Mouse (Mus musculus) embryonic fibroblast, embryonic 13.5 days (primary cell): ENCODE measurements around the gene Ppp1r13l. TPM values are rescaled to one million over a fixed set of nuclear protein-coding genes. Genes with fewer than 3 reads are reported as not detected.
A peak's percentile ranks its signal among the peaks of the same experiment; 100 is the strongest.

ENCODE experiments used
- H3K27ac ChIP-seq: 2 replicates; pipeline ENCODE4 v1.5.1; 2012; ENCODE audit warnings: low read length, control low read depth, inconsistent platforms; ENCODE audit not compliant: insufficient read depth
- H3K4me1 ChIP-seq: 2 replicates; pipeline ENCODE4 v1.6.1; 2011; ENCODE audit warnings: low read length; ENCODE audit not compliant: control insufficient read depth, insufficient read depth
- H3K4me3 ChIP-seq: 2 replicates; pipeline ENCODE4 v1.5.1; 2011; ENCODE audit warnings: mild to moderate bottlenecking, control low read depth, low read length; ENCODE audit not compliant: insufficient read depth
- CTCF ChIP-seq: IDR thresholded peaks from 2 replicates; pipeline ENCODE4 v1.5.1; 2011; ENCODE audit warnings: mild to moderate bottlenecking, control low read depth, low read length, moderate library complexity, borderline replicate concordance; ENCODE audit not compliant: insufficient read depth
- POLR2A ChIP-seq: IDR thresholded peaks from 2 replicates; pipeline ENCODE4 v1.6.1; 2011; ENCODE audit warnings: low read depth, mild to moderate bottlenecking, control low read depth, low read length, moderate library complexity
- polyA plus RNA-seq: library from polyadenylated mRNA; stranded (reverse); fragments of >200 nt; gene quantifications from 2 replicates; pipeline ENCODE4 v1.2.4, GENCODE M21; 2011; ENCODE audit warnings: low read depth; ENCODE audit not compliant: missing spikeins, insufficient read length

Ppp1r13l gene
- 11.0 and 12.5 TPM in 2 replicates for polyA plus RNA-seq

- peak within 1 kb of the TSS; percentile 90 for H3K27ac ChIP-seq
- peak within 1 kb of the TSS; percentile 52 for H3K4me3 ChIP-seq
- H3K4me1 ChIP-seq, result peaks cover 2% of the 10 kb centered on the region
- peak; percentile 77 for TF ChIP-seq POLR2A
- no peak for TF ChIP-seq CTCF
Observed at GRCm38 (mm10) chr7:19359299-19359891, at the start of gene Ppp1r13l, which contains the start of gene Cd3eap. Gene Ppp1r13l (plus strand): TSS chr7:19359749. Gene Cd3eap (minus strand): TSS chr7:19359483.

GRCm38 (mm10) chr7:19309884-19310641 lies 49.5 kb upstream of the Ppp1r13l start, which contains the start of gene Fosb:
Gene Fosb (minus strand): TSS chr7:19310051.
- TF ChIP-seq CTCF (no peak), POLR2A (peak; percentile 71)
- Histone ChIP-seq H3K4me1 (no peaks in the 10 kb centered on the region), H3K27ac (no peak within 1 kb of the TSS), H3K4me3 (peak within 1 kb of the TSS; percentile 85)

GRCm38 (mm10) chr7:19311991-19312390 lies 47.6 kb upstream of the Ppp1r13l start:
- Histone ChIP-seq H3K4me1 (peaks cover 1% of the 10 kb centered on the region), H3K4me3 (no peak overlapping the region), H3K27ac (no peak overlapping the region)
- no peak for TF ChIP-seq CTCF
- TF ChIP-seq POLR2A, result no peak

GRCm38 (mm10) chr7:19314033-19314432 lies 45.5 kb upstream of the Ppp1r13l start:
- no peak overlapping the region for H3K27ac ChIP-seq
- peaks cover 7% of the 10 kb centered on the region for H3K4me1 ChIP-seq
- TF ChIP-seq CTCF (no peak), POLR2A (no peak)
- H3K4me3 ChIP-seq, result no peak overlapping the region

GRCm38 (mm10) chr7:19316451-19317161 lies 42.9 kb upstream of the Ppp1r13l start:
- H3K4me1 ChIP-seq, result peaks cover 10% of the 10 kb centered on the region
- no peak overlapping the region for H3K27ac ChIP-seq
- no peak for TF ChIP-seq CTCF
- TF ChIP-seq POLR2A, result no peak
- H3K4me3 ChIP-seq, result no peak overlapping the region

- Histone ChIP-seq H3K4me3 (no peak overlapping the region), H3K27ac (no peak overlapping the region), H3K4me1 (peaks cover 10% of the 10 kb centered on the region)
- no peak for TF ChIP-seq POLR2A
- no peak for TF ChIP-seq CTCF
Observed at GRCm38 (mm10) chr7:19318201-19318600, 41.3 kb upstream of the Ppp1r13l start.

- no peak for TF ChIP-seq CTCF
- no peak for TF ChIP-seq POLR2A
- H3K27ac ChIP-seq, result no peak overlapping the region
- H3K4me3 ChIP-seq, result no peak overlapping the region
- peaks cover 10% of the 10 kb centered on the region for H3K4me1 ChIP-seq
Observed at GRCm38 (mm10) chr7:19318676-19319075, 40.9 kb upstream of the Ppp1r13l start.

- no peak for TF ChIP-seq CTCF
- no peak for TF ChIP-seq POLR2A
- Histone ChIP-seq H3K4me1 (peaks cover 10% of the 10 kb centered on the region), H3K4me3 (peak overlapping the region; percentile 32), H3K27ac (no peak overlapping the region)
Observed at GRCm38 (mm10) chr7:19319458-19319857, 40.1 kb upstream of the Ppp1r13l start.

GRCm38 (mm10) chr7:19319906-19320305 lies 39.6 kb upstream of the Ppp1r13l start:
- Histone ChIP-seq H3K27ac (no peak overlapping the region), H3K4me3 (peak overlapping the region; percentile 32)

More at GRCm38 (mm10) chr7:19319906-19320305, 39.6 kb upstream of the Ppp1r13l start:
- TF ChIP-seq CTCF (no peak), POLR2A (no peak)
- peaks cover 10% of the 10 kb centered on the region for H3K4me1 ChIP-seq
